Mouse (Mus musculus) spleen, adult 12 weeks (tissue): ENCODE data around the gene Zfp91.
"Not testable (repeated sequence)": the region's sequence is repeated elsewhere in the genome, so short reads cannot be mapped to it uniquely, and the experiment has no call there.

ENCODE experiments used
- DNase-seq: peaks from one replicate; pipeline ENCODE4 v3.0.0; 2022; ENCODE audit warnings: low spot score

The Zfp91 gene

DNA sequence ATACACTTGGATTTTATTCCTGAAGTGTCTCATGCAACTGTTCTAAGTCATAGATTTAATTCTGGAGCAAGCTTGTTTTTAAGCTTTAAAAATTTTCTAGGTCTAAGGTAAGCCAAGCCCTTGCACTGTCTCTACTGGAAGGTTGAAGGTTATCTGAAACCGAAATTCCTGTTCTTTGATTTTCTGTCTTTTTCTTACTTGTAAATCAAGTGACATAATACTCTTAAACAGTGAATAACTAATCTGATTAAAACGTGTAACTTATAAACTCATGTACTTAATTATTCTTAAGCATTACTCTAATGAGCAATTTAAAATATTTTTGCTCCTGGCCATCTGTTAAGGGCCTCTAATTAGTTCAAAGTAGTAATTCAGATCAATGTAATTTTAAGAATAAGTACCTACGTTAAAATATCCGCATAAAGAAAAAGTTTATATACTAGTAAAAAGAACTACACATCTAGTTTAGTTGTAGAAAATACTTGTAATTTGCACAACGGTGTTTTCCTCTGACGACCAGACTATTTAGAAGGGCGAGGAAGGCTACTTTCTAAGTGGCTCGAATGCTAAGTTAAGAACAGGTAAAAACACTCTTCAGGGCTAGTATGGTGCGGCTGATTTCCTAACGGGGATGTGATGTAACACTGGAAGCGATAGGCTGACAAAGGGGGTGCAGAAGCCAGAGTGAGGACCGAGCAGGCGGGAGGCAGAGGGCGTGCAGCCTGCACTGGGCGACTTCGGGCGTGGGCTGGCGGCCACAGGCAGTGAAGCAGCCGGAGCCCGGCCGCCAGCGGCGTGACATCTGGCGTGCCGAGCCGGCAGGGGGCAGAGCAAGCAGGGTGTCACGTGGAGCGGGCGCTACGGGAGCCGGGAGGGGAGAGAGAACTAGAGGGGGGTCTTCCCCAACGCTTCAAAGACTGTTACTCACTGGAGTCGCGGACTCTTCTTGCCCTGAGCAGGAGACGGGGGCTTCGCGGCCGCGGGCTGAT is 1.6 kb downstream of the Zfp91 start:
- DNase-seq, result peak; percentile 89

DNA sequence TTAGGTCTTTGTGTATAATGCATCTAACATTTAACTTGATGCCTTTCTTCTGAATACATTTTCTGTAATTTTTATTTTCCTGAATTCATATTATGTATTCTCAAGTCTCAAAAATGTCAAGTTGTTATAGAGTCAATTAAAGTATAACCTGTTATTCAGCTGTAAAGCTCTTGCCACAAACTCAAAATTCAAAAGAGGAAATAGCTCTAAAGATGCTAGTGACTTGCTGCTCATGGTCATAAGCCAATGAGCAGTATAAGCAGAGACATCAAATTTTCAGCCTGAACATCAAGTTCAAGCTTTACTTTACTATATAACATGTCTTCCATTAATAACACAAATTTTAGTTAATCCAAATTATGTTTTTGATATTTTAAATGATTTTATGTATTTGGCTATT is 3.6 kb downstream of the Zfp91 start:
- no peak for DNase-seq

DNA sequence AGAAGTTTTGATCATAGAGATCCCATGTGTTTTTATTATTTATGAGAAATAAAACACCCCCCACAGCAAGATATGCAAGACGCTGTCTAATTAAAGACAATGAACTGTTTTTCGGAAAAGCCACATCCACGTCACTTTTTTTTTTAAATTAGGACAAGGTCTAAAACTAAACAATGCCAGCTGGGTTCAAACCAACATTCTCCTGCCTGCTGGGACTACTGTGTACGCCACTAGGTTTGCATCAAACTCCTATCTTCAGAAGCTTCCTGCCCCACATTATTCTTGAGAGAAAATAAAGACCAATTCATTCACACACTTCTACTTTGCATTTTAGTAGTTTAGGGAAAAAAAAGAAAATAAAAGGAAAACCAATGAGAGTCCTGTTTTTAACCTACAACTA is 8.2 kb downstream of the Zfp91 start:
- DNase-seq, result no peak

DNA sequence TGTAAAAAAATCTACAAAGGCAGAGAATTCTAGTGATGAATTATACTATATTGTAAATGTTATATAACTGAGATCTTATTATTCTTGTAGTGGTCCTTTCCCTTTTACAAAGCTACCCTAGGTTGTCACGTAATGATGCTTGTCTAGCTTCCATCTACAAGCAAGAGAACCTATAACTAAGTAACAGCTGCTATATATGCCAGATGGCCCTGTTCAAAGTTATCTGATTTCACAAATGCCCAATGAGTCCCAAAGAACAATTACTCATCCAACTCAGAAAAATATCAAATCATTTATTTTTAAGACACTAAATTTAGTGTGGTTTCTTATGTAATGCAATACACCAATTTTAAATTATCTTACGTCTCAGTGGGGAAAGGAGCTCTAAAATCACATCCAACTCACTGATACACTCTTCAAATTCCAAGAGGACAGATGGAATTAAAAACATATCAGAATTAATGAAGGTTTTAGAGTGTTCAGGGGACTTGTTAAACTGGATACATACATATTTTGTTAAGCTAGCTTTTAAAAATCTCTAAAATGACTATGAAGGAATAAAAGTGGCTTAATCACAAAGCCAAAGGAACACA is 9.0 kb downstream of the Zfp91 start:
- no peak for DNase-seq

DNA sequence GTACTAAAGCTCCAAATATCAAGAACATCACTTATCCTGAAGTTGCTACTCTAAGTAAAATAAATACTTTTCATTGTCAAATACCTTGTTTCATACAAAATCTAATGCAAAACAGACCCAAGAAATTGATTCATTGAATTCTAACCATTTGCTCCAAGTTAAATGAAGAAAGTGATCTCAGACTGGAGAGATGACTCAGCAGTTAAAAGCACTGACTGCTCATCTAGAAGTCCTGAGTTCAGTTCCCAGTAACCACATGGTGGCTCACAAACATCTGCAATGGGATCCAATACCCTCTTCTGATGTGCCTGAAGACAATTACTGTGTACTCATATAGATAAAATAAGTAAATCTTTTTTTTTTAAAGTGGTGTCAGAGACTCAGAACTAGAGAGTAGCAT is 15.5 kb downstream of the Zfp91 start:
- DNase-seq, result no peak

DNA sequence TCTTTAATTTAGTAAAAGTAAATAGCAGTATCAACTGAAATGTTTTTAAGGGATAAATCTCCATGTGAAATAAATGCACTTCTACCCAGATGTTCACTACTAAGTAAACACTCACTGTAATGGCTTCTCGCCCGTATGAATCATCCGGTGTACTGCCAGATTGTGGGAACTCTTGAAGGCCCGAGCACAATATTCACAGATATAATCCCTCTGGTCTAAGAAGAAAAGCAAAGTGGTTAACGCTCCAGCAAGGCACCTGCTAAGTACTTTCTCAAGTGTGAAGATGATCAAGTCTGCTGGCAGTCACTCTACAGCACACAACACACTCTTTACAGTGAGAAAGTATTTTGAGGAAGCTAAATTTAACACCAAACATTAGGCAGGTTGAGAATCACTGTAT is 25.0 kb downstream of the Zfp91 start:
- DNase-seq, result no peak

DNA sequence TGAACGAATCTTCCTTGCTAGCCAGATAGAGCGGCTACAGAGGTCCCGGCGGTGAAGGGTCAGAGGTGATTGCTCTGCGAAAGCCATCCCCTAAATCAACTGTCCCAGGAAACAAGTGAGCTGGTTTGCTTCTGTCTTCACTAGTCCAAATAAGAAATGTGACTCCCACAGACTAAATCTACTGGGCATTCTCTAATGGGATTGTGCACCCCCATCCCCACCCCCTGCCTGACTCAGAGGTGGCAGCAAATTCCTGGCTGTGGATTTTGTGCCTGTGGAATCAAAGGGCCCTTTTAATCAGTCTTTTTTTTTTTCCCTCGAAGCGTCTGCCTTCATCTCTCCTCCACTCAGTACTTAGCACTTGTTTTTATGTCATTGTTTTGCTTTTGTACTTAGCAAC is 30.6 kb downstream of the Zfp91 start, which contains the start of gene Cntf:
TSS of gene Cntf (minus strand) at position 325 of the 400 bp plus-strand sequence.
- DNase-seq, result no peak

DNA sequence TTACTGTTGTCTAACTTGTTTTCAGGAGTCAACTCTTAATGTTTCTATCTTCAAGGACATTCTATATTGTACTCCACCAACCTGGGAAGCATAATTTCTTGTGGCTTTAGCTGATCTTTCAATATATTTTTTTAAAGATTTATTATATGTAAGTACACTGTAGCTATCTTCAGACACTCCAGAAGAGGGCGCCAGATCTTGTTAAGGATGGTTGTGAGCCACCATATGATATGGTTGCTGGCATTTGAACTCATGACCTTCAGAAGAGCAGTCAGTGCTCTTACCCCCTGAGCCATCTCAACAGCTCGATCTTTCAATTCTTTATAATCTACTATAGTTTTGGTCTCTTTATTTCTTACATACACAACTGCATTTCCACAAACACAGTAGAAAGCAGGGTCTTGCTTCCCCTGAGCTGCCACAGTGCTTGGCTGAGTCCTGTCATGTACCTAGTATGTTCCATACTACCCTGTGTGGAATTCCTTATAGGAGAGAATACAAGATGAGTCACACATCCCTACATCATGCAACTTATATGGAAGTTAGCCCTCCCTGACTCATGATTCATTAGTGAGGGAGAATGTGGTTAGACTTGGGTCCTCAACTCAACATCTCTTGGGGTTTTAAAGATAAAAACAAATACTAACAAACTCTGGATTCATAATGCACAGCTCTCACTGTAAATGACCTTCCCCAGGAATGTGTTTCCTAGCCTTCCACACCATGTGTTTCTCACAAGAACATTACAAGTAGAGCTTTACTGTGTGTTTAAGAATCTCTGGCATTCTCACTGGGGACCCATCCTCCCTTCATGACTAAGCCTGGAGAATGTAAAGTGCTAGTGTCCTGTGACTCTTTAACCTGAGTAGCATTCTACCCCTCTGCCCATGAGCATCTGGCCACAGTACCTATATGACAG is 33.5 kb downstream of the Zfp91 start:
- DNase-seq, result no peak

DNA sequence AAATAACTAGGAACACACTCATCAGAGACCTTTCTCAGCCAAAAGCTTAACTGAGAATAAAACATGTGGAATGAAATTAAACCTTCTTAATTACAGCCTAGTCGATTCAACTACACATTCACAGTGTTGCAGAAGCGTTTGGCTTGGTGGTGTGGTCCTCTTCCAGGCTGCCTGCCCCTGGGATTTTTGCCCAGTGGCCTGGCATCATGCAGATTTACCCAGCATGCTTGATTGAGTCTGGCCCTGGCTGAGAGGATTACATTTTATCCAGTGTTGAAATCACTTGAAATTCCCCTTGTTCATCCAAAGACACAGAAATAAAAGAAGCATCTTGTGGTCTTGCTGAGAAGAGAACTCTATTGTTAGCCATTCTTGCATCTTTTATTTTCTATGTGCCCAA is 36.3 kb downstream of the Zfp91 start:
- DNase-seq, result no peak

DNA sequence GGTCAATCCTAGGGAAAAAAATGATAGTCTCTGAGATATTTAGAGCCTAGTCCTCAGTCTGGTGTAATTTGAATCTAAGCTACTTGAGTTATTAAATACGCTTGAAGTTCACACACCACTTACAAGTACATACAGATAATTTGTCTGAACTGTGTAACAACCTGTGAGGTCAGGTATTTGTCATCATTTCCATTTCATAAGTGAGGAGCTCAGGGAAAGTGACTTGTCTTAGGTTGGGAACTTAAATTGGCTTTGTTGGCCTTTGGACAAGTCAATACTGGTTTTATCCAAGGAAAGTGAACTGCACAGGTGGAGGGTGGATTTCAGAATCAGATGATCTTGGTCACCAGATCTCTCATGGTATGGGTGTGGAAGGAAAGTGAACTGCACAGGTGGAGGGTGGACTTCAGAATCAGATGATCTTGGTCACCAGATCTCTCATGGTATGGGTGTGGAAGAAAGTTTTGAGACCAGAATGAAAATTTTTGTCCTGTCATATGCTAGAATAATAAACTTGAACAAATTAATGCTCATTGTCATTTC is 36.9 kb downstream of the Zfp91 start:
- no peak for DNase-seq

DNA sequence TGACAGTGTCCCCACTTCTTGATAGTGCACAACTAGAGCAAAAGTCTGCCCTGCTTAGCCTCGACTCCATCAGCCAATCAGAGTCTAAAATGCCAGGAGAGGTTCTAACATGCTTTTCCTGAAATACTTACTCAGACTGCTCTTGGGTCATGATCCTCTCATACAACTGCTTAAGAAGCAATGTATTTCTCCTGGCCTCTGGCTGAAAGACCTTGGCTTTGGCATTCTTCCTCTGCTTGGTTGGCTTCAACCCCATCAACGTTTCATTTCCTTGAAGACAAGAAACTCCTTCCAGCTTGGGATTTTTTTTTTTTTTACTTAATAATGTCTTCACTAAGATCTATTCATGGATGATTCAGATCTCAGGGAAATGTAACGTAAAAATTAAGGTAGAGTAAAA is 39.6 kb downstream of the Zfp91 start:
- DNase-seq, result no peak

DNA sequence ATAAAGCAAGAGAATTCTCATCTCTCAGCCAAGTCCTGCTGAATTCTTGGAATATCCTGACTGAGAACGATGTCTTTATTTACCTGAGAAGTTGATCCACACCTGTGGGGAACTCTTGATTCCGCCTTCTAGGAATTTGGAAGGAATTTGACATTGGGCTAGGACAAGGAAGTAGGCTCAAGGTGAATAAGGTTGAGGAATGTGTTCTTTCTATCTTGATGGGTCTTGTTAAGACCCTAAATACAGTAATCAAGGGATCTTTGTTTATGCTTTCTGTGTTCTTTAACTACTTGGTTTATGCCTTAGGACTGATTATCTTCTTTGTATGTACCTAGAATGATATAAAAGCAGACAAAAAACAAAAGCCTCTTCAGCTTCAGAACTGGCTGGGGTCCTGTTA is 64.0 kb downstream of the Zfp91 start:
- no peak for DNase-seq

DNA sequence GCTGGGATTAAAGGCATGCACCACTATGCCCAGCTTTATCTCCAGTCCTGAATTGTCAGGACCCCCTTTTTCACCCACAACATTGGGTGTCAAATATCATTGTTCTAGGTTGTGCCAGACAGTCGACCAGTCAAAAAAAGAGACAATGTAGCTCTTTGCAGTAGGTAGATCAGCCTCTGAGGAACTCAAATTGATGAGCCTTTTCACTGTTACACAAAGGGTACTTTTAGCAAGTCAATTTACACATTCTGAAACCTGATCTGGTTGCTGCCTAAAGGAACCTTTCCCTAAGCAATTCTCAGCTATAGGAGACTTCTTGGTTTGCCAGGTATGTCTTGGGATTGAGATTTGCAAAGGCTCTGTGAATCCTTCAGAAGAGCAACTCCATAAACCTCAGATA is 64.9 kb downstream of the Zfp91 start:
- DNase-seq, result no peak

DNA sequence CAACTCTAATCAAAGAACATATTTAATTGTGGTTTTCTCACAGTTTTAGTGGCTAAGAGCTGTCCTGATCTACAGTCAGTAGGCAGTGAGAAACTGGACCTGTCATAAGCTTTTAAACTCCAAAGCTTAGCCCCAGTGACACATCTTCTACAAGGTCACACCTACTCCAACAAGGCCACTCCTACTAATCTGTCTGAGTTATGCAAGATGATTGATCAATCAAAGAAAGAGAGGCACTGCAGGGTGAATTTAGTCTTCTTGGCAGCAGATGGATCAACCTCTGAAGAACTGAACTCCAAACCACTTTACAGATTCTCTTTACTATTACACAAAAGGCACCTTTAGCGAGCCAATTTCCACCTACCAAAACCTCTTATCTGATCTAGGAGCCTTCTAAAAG is 70.1 kb downstream of the Zfp91 start:
- no peak for DNase-seq

DNA sequence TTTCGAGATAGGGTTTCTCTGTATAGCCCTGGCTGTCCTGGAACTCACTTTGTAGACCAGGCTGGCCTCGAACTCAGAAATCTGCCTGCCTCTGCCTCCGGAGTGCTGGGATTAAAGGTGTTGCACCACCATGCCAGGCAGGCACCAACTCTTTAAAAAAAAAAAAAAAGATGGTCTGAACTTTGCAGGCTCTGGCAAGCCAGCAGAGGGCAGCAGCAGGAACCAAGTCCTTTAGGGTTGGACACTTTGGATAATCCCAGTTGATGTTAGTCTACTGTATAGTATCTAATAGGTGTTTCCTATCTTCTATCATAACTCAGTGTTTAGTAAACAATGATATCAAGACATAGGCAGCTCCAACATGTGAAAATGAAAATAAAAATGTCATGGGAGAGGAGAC is 73.6 kb downstream of the Zfp91 start:
- DNase-seq, result no peak

DNA sequence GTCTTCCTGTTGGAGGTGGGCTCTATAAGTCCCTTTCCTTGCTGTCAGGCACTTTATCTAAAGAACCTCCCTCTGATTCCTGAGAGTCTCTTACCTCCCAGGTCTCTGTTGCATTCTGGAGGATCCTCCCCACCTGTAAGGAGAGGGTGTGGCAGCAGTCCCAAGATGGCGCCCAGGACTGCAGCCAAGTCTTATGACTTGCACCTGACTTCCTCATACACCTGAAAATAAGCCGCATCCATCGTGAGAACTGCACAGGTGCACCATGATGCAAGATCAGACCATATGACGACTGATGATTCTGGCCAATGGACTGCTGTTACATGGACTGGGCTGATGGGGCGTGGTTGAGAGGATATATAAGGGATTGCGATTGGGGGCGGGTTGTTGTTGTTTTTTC is 74.3 kb downstream of the Zfp91 start:
- DNase-seq, result not testable (repeated sequence)

DNA sequence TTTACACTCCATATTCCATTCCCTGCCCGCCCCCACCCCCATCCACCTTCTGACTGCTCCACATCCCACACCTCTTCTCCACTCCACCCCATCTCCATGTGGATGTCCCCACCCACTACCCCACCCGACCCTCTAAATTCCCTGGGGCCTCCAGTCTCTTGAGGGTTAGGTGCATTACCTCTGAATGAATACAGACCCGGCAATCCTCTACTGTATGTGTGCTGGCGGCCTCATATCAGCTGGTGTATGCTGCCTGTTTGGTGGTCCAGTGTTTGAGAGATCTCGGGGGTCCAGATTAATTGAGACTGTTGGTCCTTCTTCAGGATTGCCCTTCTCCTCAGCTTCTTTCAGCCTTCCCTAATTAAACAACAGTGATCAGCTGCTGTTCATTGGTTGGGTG is 75.0 kb downstream of the Zfp91 start:
- DNase-seq, result not testable (repeated sequence)

DNA sequence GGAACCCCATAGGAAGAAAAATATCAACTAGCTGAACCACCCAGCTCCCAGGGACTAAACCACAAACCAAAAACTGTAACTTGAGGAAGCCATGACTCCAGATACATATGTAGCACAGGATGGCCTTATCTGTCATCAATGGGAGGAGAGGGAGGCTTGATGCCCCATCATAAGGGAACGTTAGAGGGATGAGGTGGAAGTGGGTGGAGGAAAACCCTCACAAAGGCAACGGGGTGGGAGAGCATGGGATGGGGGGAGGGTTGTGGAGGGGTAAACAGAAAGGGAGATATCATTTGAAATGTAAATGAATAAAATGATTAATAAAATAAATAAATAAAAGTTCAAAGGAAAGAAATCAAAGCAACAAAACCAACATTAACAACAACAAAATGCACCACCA is 75.5 kb downstream of the Zfp91 start:
- no peak for DNase-seq

DNA sequence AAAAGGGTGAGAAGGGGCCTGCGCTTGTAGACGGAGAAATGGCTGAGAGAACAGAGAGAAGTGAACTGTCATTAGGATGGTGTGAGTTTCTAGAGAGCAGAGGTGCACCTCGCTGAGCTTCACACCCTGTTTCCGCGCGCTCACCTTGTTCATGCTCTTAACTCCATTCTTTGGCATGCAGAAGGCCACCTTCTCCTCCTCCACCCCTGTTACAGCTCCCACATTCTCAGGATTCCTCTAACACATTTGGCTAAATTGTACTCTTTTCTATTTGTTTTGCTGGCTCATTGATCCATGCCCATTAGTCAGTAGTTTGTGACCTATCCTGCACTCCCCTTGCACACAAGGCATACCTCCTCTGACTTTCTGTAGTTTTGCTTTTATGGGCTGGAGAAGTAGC is 76.7 kb downstream of the Zfp91 start:
- DNase-seq, result no peak
